Mouse (Mus musculus): Measurements from ENCODE around the gene Id1. TPM values are rescaled to one million over a fixed set of nuclear protein-coding genes. Genes with fewer than 3 reads are reported as not detected.

Id1 gene
- polyA plus RNA-seq, 1 experiment, result 59.5 TPM

DNA sequence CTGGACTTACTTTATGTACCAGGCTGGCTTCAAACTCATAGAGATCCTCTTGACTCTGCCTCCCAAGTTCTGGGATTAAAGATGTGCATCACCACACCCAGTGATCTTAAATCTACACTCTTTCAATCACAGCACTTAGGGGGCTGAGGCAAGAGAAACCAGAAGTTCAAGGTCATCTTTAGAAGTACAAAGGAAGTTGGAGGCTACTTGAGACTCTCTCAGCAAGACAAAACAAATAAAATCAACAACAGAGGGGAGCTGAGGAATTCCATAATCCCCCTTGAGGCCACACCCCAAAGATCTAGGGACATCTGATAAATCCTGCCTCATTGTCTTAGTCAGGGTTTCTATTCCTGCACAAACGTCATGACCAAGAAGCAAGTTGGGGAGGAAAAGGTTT, 36.2 kb downstream of the Id1 start:
- no peak overlapping the region for H3ac ChIP-seq (ENCODE audit: control insufficient read depth, insufficient read length)
- no peak overlapping the region for H3K4me2 ChIP-seq (ENCODE audit: low read depth)
- no peaks in the 10 kb centered on the region for H3K27me3 ChIP-seq (ENCODE audit: control insufficient read depth, insufficient read depth, insufficient read length)
- TF ChIP-seq POLR2A (IDR thresholded peaks at IDR 0.05; ENCODE audit: insufficient read length, low read depth), result no peak
- no peak for TF ChIP-seq TCF12 (IDR thresholded peaks at IDR 0.05; ENCODE audit: insufficient read depth, poor library complexity, severe bottlenecking)
- no peak for TF ChIP-seq MAX (IDR thresholded peaks at IDR 0.05; ENCODE audit: low read depth)
- TF ChIP-seq SRF (IDR thresholded peaks at IDR 0.05; ENCODE audit: control insufficient read depth, insufficient read length, low read depth), result no peak
- TF ChIP-seq REST (IDR thresholded peaks at IDR 0.05; ENCODE audit: insufficient read depth, insufficient read length), result no peak
- H3K4me3 ChIP-seq, result no peak overlapping the region
- H3K36me3 ChIP-seq (ENCODE audit: control insufficient read depth, insufficient read depth), result peaks cover 7% of the 10 kb centered on the region
- H3K79me2 ChIP-seq (ENCODE audit: control insufficient read depth, insufficient read depth), result no peaks in the 10 kb centered on the region

DNA sequence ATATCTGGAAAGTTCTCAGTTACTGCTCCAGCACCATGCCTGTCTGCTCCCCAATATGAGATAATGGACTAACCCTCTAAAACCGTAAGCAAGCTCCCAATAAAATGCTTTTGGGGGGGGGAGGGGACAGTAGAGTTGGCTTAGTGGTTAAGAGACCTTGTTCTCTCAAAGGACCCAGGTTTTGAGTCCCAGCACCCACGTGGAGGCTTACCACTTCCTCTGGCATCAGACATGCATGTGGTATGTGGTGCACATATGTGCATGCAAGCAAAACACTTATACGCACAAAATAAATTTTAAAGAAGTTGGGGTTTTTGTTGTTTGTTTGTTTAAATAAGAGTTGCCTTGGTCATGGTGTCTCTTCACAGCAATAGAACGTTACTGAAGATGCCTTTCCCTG, 39.3 kb downstream of the Id1 start:
- no peak overlapping the region for H3ac ChIP-seq (ENCODE audit: control insufficient read depth, insufficient read length)
- H3K79me2 ChIP-seq (ENCODE audit: control insufficient read depth, insufficient read depth), result no peaks in the 10 kb centered on the region
- H3K36me3 ChIP-seq (ENCODE audit: control insufficient read depth, insufficient read depth), result peaks cover 12% of the 10 kb centered on the region
- H3K27me3 ChIP-seq (ENCODE audit: control insufficient read depth, insufficient read depth, insufficient read length), result no peaks in the 10 kb centered on the region
- no peak overlapping the region for H3K4me3 ChIP-seq
- TF ChIP-seq TCF3 (IDR thresholded peaks at IDR 0.05; ENCODE audit: insufficient read length, low read depth), result no peak
- TF ChIP-seq CEBPB (IDR thresholded peaks at IDR 0.05; ENCODE audit: insufficient read depth, poor library complexity, severe bottlenecking), result no peak
- no peak for TF ChIP-seq REST (IDR thresholded peaks at IDR 0.05; ENCODE audit: insufficient read depth, insufficient read length)
- TF ChIP-seq POLR2AphosphoS2 (IDR thresholded peaks at IDR 0.05; ENCODE audit: insufficient read length, low read depth), result no peak
- TF ChIP-seq MYOG (IDR thresholded peaks at IDR 0.05; ENCODE audit: control insufficient read depth in 1 of 3, insufficient read depth in 1 of 3, insufficient read length in 2 of 3, low read depth in 2 of 3), result no peak
- TF ChIP-seq USF1 (IDR thresholded peaks at IDR 0.05; ENCODE audit: low read depth), result no peak
- TF ChIP-seq TCF12 (IDR thresholded peaks at IDR 0.05; ENCODE audit: insufficient read depth, poor library complexity, severe bottlenecking), result no peak
- no peak overlapping the region for H3K4me2 ChIP-seq (ENCODE audit: low read depth)

DNA sequence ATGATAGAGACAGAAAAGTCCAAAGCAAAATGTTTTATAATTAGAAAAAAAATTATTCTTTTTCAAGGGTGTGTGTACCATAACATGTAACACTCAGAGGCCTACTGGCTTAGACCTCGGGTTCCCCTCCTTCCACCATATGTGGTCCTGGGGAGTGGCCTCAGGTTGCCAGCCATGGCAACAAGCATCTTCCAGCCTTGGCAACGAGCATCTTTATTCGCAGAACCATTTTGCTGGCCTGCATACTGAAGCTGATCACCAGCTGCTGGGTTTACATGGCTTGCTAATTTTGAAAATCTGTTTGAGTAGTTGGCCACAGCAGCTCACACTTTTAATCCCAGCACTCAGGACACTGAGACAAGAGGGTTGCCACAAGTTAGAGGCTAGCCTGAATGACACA, 40.0 kb downstream of the Id1 start:
- H3K4me3 ChIP-seq, result no peak overlapping the region
- no peaks in the 10 kb centered on the region for H3K79me2 ChIP-seq (ENCODE audit: control insufficient read depth, insufficient read depth)
- H3ac ChIP-seq (ENCODE audit: control insufficient read depth, insufficient read length), result no peak overlapping the region
- H3K36me3 ChIP-seq (ENCODE audit: control insufficient read depth, insufficient read depth), result peaks cover 12% of the 10 kb centered on the region
- H3K27me3 ChIP-seq (ENCODE audit: control insufficient read depth, insufficient read depth, insufficient read length), result no peaks in the 10 kb centered on the region
- H3K4me2 ChIP-seq (ENCODE audit: low read depth), result no peak overlapping the region
- no peak for TF ChIP-seq TCF12 (IDR thresholded peaks at IDR 0.05; ENCODE audit: insufficient read depth, poor library complexity, severe bottlenecking)
- no peak for TF ChIP-seq CEBPB (IDR thresholded peaks at IDR 0.05; ENCODE audit: insufficient read depth, poor library complexity, severe bottlenecking)
- TF ChIP-seq SRF (IDR thresholded peaks at IDR 0.05; ENCODE audit: control insufficient read depth, insufficient read length, low read depth), result no peak
- TF ChIP-seq POLR2AphosphoS2 (IDR thresholded peaks at IDR 0.05; ENCODE audit: insufficient read length, low read depth), result no peak
- no peak for TF ChIP-seq USF1 (IDR thresholded peaks at IDR 0.05; ENCODE audit: low read depth)
- no peak for TF ChIP-seq POLR2A (IDR thresholded peaks at IDR 0.05; ENCODE audit: insufficient read length, low read depth)
- no peak for TF ChIP-seq MYOG (IDR thresholded peaks at IDR 0.05; ENCODE audit: control insufficient read depth in 1 of 3, insufficient read depth in 1 of 3, insufficient read length in 2 of 3, low read depth in 2 of 3)

DNA sequence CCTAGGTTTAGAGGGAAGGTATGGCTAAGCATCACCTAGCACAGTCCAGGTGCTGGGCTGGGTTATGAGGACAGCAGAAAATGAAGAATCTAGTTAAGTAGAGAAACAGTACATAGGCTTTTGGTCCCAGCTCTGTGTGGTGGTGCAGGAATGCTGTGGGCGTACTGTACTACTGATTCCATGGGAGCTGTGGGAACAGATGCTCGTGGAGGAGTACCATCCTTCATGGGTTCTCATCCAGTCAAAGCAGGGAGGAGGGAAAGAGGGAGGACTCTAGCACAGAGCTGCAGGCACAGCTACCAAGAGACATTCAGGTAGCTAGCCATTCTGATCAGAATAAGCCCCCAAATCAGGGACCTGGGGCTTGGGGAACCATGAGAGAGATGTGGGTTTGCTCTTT, 40.4 kb downstream of the Id1 start:
- H3K79me2 ChIP-seq (ENCODE audit: control insufficient read depth, insufficient read depth), result no peaks in the 10 kb centered on the region
- no peak for TF ChIP-seq MAX (IDR thresholded peaks at IDR 0.05; ENCODE audit: low read depth)
- no peak for TF ChIP-seq SRF (IDR thresholded peaks at IDR 0.05; ENCODE audit: control insufficient read depth, insufficient read length, low read depth)
- no peak for TF ChIP-seq TCF12 (IDR thresholded peaks at IDR 0.05; ENCODE audit: insufficient read depth, poor library complexity, severe bottlenecking)
- TF ChIP-seq POLR2AphosphoS2 (IDR thresholded peaks at IDR 0.05; ENCODE audit: insufficient read length, low read depth), result no peak
- no peak for TF ChIP-seq TCF3 (IDR thresholded peaks at IDR 0.05; ENCODE audit: insufficient read length, low read depth)
- TF ChIP-seq POLR2A (IDR thresholded peaks at IDR 0.05; ENCODE audit: insufficient read length, low read depth), result no peak
- no peak for TF ChIP-seq E2F4 (IDR thresholded peaks at IDR 0.05; ENCODE audit: insufficient read depth)
- TF ChIP-seq USF1 (IDR thresholded peaks at IDR 0.05; ENCODE audit: low read depth), result no peak
- no peak for TF ChIP-seq MYOG (IDR thresholded peaks at IDR 0.05; ENCODE audit: control insufficient read depth in 1 of 3, insufficient read depth in 1 of 3, insufficient read length in 2 of 3, low read depth in 2 of 3)
- no peak for TF ChIP-seq REST (IDR thresholded peaks at IDR 0.05; ENCODE audit: insufficient read depth, insufficient read length)
- no peak for TF ChIP-seq CEBPB (IDR thresholded peaks at IDR 0.05; ENCODE audit: insufficient read depth, poor library complexity, severe bottlenecking)
- TF ChIP-seq MYOD1 (IDR thresholded peaks at IDR 0.05; ENCODE audit: control insufficient read depth in 1 of 3, insufficient read length in 2 of 3, low read depth in 2 of 3), result no peak
- no peaks in the 10 kb centered on the region for H3K27me3 ChIP-seq (ENCODE audit: control insufficient read depth, insufficient read depth, insufficient read length)

DNA sequence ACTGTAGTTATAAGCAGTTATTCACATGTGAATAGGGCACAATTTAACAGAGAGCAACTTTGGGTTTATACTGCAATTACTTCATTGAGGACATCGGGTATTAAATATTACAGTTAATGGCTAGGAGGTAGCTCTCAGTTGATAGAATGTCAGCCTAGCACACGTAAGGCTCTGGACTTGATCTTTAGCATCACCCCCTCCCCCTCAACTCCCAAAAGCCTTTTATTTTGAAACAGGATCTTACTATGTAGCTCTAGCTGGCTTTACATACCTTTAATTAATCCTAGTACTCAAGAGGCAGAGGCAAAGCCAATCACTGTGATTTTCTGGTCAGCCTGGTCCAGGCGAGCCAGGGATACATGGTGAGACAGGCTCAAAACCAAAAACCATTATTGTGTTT, 41.0 kb downstream of the Id1 start:
- H3K36me3 ChIP-seq (ENCODE audit: control insufficient read depth, insufficient read depth), result peaks cover 12% of the 10 kb centered on the region
- no peak overlapping the region for H3K4me2 ChIP-seq (ENCODE audit: low read depth)
- H3ac ChIP-seq (ENCODE audit: control insufficient read depth, insufficient read length), result no peak overlapping the region
- H3K27me3 ChIP-seq (ENCODE audit: control insufficient read depth, insufficient read depth, insufficient read length), result no peaks in the 10 kb centered on the region
- no peaks in the 10 kb centered on the region for H3K79me2 ChIP-seq (ENCODE audit: control insufficient read depth, insufficient read depth)
- no peak for TF ChIP-seq MAX (IDR thresholded peaks at IDR 0.05; ENCODE audit: low read depth)
- no peak for TF ChIP-seq E2F4 (IDR thresholded peaks at IDR 0.05; ENCODE audit: insufficient read depth)
- no peak for TF ChIP-seq SRF (IDR thresholded peaks at IDR 0.05; ENCODE audit: control insufficient read depth, insufficient read length, low read depth)
- no peak for TF ChIP-seq REST (IDR thresholded peaks at IDR 0.05; ENCODE audit: insufficient read depth, insufficient read length)
- TF ChIP-seq POLR2AphosphoS2 (IDR thresholded peaks at IDR 0.05; ENCODE audit: insufficient read length, low read depth), result no peak
- TF ChIP-seq USF1 (IDR thresholded peaks at IDR 0.05; ENCODE audit: low read depth), result no peak
- no peak for TF ChIP-seq POLR2A (IDR thresholded peaks at IDR 0.05; ENCODE audit: insufficient read length, low read depth)
- TF ChIP-seq MYOG (IDR thresholded peaks at IDR 0.05; ENCODE audit: control insufficient read depth in 1 of 3, insufficient read depth in 1 of 3, insufficient read length in 2 of 3, low read depth in 2 of 3), result no peak
- TF ChIP-seq MYOD1 (IDR thresholded peaks at IDR 0.05; ENCODE audit: control insufficient read depth in 1 of 3, insufficient read length in 2 of 3, low read depth in 2 of 3), result no peak
- TF ChIP-seq TCF12 (IDR thresholded peaks at IDR 0.05; ENCODE audit: insufficient read depth, poor library complexity, severe bottlenecking), result no peak
- no peak overlapping the region for H3K4me3 ChIP-seq

More for the DNA sequence above, 40.4 kb downstream of the Id1 start:
- H3K36me3 ChIP-seq (ENCODE audit: control insufficient read depth, insufficient read depth), result peaks cover 12% of the 10 kb centered on the region
- H3K4me2 ChIP-seq (ENCODE audit: low read depth), result no peak overlapping the region
- H3K4me3 ChIP-seq, result no peak overlapping the region
- no peak overlapping the region for H3ac ChIP-seq (ENCODE audit: control insufficient read depth, insufficient read length)

Measured in myocyte (in vitro differentiated cells).